Mouse (Mus musculus) neural tube, embryonic 10.5 days (tissue): Measurements from ENCODE around the gene Themis.

ENCODE experiments used
- DNase-seq: peaks from one replicate; pipeline ENCODE4 v3.0.0-alpha.2; 2017; ENCODE audit warnings: low spot score; ENCODE audit errors: extremely low spot score

Themis gene

GRCm38 (mm10) chr10:28668261-28668660 lies at the start of gene Themis:
Themis (plus strand) TSS chr10:28668360.
- DNase-seq: no peak

GRCm38 (mm10) chr10:28619415-28619814 lies 48.7 kb upstream of the Themis start:
- no peak for DNase-seq

GRCm38 (mm10) chr10:28636096-28636495 lies 32.1 kb upstream of the Themis start:
- no peak for DNase-seq

- no peak for DNase-seq
Observed at GRCm38 (mm10) chr10:28641887-28642286, 26.3 kb upstream of the Themis start.

GRCm38 (mm10) chr10:28647855-28648254 lies 20.3 kb upstream of the Themis start:
- DNase-seq: no peak

GRCm38 (mm10) chr10:28649109-28649899 lies 18.9 kb upstream of the Themis start:
- no peak for DNase-seq

- no peak for DNase-seq
Observed at GRCm38 (mm10) chr10:28649900-28650160, 18.3 kb upstream of the Themis start.

GRCm38 (mm10) chr10:28651910-28652309 lies 16.2 kb upstream of the Themis start:
- DNase-seq: no peak

GRCm38 (mm10) chr10:28654733-28655132 lies 13.4 kb upstream of the Themis start:
- DNase-seq: no peak

GRCm38 (mm10) chr10:28665141-28665540 lies 3.0 kb upstream of the Themis start:
- DNase-seq: no peak

GRCm38 (mm10) chr10:28673931-28674330 lies 5.8 kb downstream of the Themis start:
- no peak for DNase-seq

- DNase-seq: no peak
Observed at GRCm38 (mm10) chr10:28675337-28675736, 7.2 kb downstream of the Themis start.

- DNase-seq: no peak
Observed at GRCm38 (mm10) chr10:28694981-28695380, 26.8 kb downstream of the Themis start.

GRCm38 (mm10) chr10:28696032-28696431 lies 27.9 kb downstream of the Themis start:
- DNase-seq: no peak

- DNase-seq: no peak
Observed at GRCm38 (mm10) chr10:28698175-28698574, 30.0 kb downstream of the Themis start.

- DNase-seq: no peak
Observed at GRCm38 (mm10) chr10:28721828-28722227, 53.7 kb downstream of the Themis start.

- no peak for DNase-seq
Observed at GRCm38 (mm10) chr10:28723266-28723665, 55.1 kb downstream of the Themis start.

GRCm38 (mm10) chr10:28730122-28730521 lies 62.0 kb downstream of the Themis start:
- no peak for DNase-seq

GRCm38 (mm10) chr10:28737953-28738352 lies 69.8 kb downstream of the Themis start:
- no peak for DNase-seq

- no peak for DNase-seq
Observed at GRCm38 (mm10) chr10:28746426-28746825, 78.3 kb downstream of the Themis start.

GRCm38 (mm10) chr10:28753321-28753720 lies 85.2 kb downstream of the Themis start:
- DNase-seq: no peak

GRCm38 (mm10) chr10:28754927-28755326 lies 86.8 kb downstream of the Themis start:
- DNase-seq: no peak

GRCm38 (mm10) chr10:28776777-28777402 lies 108.7 kb downstream of the Themis start:
- no peak for DNase-seq
